Mouse (Mus musculus) CH12.LX (cell line): ENCODE data around the gene Armc6. TPM values are rescaled to one million over a fixed set of nuclear protein-coding genes. Genes with fewer than 3 reads are reported as not detected.

Experiments
- DNase-seq: peaks from one replicate; pipeline ENCODE4 v3.0.0-alpha.2; 2013; ENCODE audit errors: extremely low read depth
- H3K27ac ChIP-seq: 2 replicates; pipeline ENCODE4 v1.5.1; 2012; ENCODE audit warnings: low read depth, mild to moderate bottlenecking, control low read depth, moderate library complexity; ENCODE audit not compliant: insufficient read depth
- H3K27me3 ChIP-seq: replicated peaks from 2 replicates; pipeline ENCODE3; 2012; ENCODE audit warnings: inconsistent platforms
- H3K36me3 ChIP-seq, 2 experiments: replicated peaks in 1 of 2; 2 replicates each; pipeline versions ENCODE3 to v1.6.1; 2012; ENCODE audit warnings: inconsistent platforms in 1 of 2, low read length in 1 of 2, mild to moderate bottlenecking in 1 of 2, mixed read lengths in 1 of 2, moderate library complexity in 1 of 2; ENCODE audit not compliant: control insufficient read depth in 1 of 2, insufficient read depth in 1 of 2
- H3K4me1 ChIP-seq, 2 experiments: 2 replicates each; pipeline ENCODE4 v1.6.1; 2012; ENCODE audit warnings: inconsistent platforms in 1 of 2, moderate library complexity in 1 of 2; ENCODE audit not compliant: insufficient read depth in 2 of 2, control insufficient read depth in 1 of 2
- H3K4me2 ChIP-seq: 2 replicates; pipeline ENCODE4 v1.6.1; 2012; ENCODE audit warnings: low read depth, mild to moderate bottlenecking, control low read depth; ENCODE audit not compliant: poor library complexity, insufficient read depth, severe bottlenecking
- H3K4me3 ChIP-seq, 3 experiments: fragments of 150-350 bp in 1 of 3; sonication (generic) in 1 of 3; replicated peaks in 1 of 3; 2 replicates each; pipeline versions ENCODE3 to v1.5.1; 2011 to 2012; ENCODE audit warnings: low read depth in 2 of 3, low read length in 2 of 3, mild to moderate bottlenecking in 2 of 3, moderate library complexity in 2 of 3, control low read depth in 1 of 3, improper control_type of control experiment in 1 of 3, inconsistent platforms in 1 of 3, mixed read lengths in 1 of 3; ENCODE audit not compliant: poor library complexity in 1 of 3
- H3K79me2 ChIP-seq: replicated peaks from 2 replicates; pipeline ENCODE4 v1.6.1; 2012; ENCODE audit warnings: mild to moderate bottlenecking, moderate library complexity; ENCODE audit not compliant: control insufficient read depth, poor library complexity, insufficient read depth, severe bottlenecking; ENCODE audit errors: extremely low read depth
- H3K9ac ChIP-seq: 2 replicates; pipeline ENCODE4 v1.6.1; 2012; ENCODE audit warnings: low read depth, mild to moderate bottlenecking, control low read depth, moderate library complexity; ENCODE audit not compliant: insufficient read depth
- H3K9me3 ChIP-seq: replicated peaks from 2 replicates; pipeline ENCODE3; 2012; ENCODE audit warnings: low read length, inconsistent platforms, mixed read lengths
- CHD2 ChIP-seq: IDR thresholded peaks from 2 replicates; pipeline ENCODE4 v1.6.1; 2011; ENCODE audit warnings: low read length, improper control_type of control experiment
- CTCF ChIP-seq, 2 experiments: IDR thresholded peaks in 1 of 2; conservative IDR thresholded peaks in 1 of 2; 2 replicates each; pipeline ENCODE4 v1.5.1; 2011 to 2012; ENCODE audit warnings: low read depth in 2 of 2, low read length in 2 of 2, improper control_type of control experiment in 1 of 2, inconsistent platforms in 1 of 2, mild to moderate bottlenecking in 1 of 2, moderate library complexity in 1 of 2
- EP300 ChIP-seq: IDR thresholded peaks from 2 replicates; pipeline ENCODE4 v1.6.1; 2011; ENCODE audit warnings: low read length, improper control_type of control experiment
- ETS1 ChIP-seq: conservative IDR thresholded peaks from 2 replicates; pipeline ENCODE4 v1.6.1; 2012; ENCODE audit warnings: low read depth, mild to moderate bottlenecking, inconsistent platforms, low read length, improper control_type of control experiment, moderate library complexity
- GABPA ChIP-seq: IDR thresholded peaks from 2 replicates; pipeline ENCODE4 v1.6.1; 2012; ENCODE audit warnings: low read depth, low read length, improper control_type of control experiment, inconsistent platforms; ENCODE audit not compliant: insufficient replicate concordance
- IRF4 ChIP-seq: IDR thresholded peaks from 2 replicates; pipeline ENCODE4 v1.6.1; 2014; ENCODE audit warnings: low read depth, mild to moderate bottlenecking, inconsistent platforms, low read length, improper control_type of control experiment
- MAZ ChIP-seq: IDR thresholded peaks from 2 replicates; pipeline ENCODE4 v1.6.1; 2012; ENCODE audit warnings: low read depth, mild to moderate bottlenecking, inconsistent platforms, low read length, improper control_type of control experiment, moderate library complexity
- MEF2A ChIP-seq: IDR thresholded peaks from 2 replicates; pipeline ENCODE4 v1.6.1; 2014; ENCODE audit warnings: low read depth, mild to moderate bottlenecking, inconsistent platforms, low read length, improper control_type of control experiment, borderline replicate concordance
- NELFE ChIP-seq: IDR thresholded peaks from 2 replicates; pipeline ENCODE4 v1.6.1; 2011; ENCODE audit warnings: low read depth, low read length, improper control_type of control experiment
- POLR2AphosphoS2 ChIP-seq: IDR thresholded peaks from 2 replicates; pipeline ENCODE4 v1.6.1; 2011; ENCODE audit warnings: low read depth, low read length, improper control_type of control experiment
- RAD21 ChIP-seq: IDR thresholded peaks from 2 replicates; pipeline ENCODE4 v1.6.1; 2011; ENCODE audit warnings: low read depth, mild to moderate bottlenecking, low read length, improper control_type of control experiment, moderate library complexity
- RCOR1 ChIP-seq: conservative IDR thresholded peaks from 2 replicates; pipeline ENCODE4 v1.6.1; 2012; ENCODE audit warnings: low read depth, mild to moderate bottlenecking, inconsistent platforms, low read length, improper control_type of control experiment
- SIN3A ChIP-seq: IDR thresholded peaks from 2 replicates; pipeline ENCODE4 v1.6.1; 2012; ENCODE audit warnings: low read length, improper control_type of control experiment, inconsistent platforms
- SMC3 ChIP-seq: IDR thresholded peaks from 2 replicates; pipeline ENCODE4 v1.6.1; 2011; ENCODE audit warnings: low read depth, low read length, improper control_type of control experiment
- UBTF ChIP-seq: IDR thresholded peaks from 2 replicates; pipeline ENCODE4 v1.6.1; 2012; ENCODE audit warnings: low read depth, mild to moderate bottlenecking, inconsistent platforms, low read length, improper control_type of control experiment, moderate library complexity
- USF1 ChIP-seq: IDR thresholded peaks from 2 replicates; pipeline ENCODE4 v1.6.1; 2014; ENCODE audit warnings: low read depth, mild to moderate bottlenecking, inconsistent platforms, low read length, improper control_type of control experiment
- ZNF384 ChIP-seq: IDR thresholded peaks from 2 replicates; pipeline ENCODE4 v1.6.1; 2012; ENCODE audit warnings: low read depth, low read length, improper control_type of control experiment, inconsistent platforms
- dilution Hi-C: fragments of 300-500 bp; cut with MboI; formaldehyde crosslinking; loops from 2 replicates; pipeline ENCODE4 v1.14.3; 2020; ENCODE audit warnings: low sequenced_read_pairs; ENCODE audit not compliant: extremely low pct_unique_long_range_greater_than_20kb, extremely low pct_ligation_motif_present
- in situ Hi-C: fragments of 300-500 bp; cut with MboI; formaldehyde crosslinking; loops from 3 replicates; pipeline ENCODE4 v1.14.3; 2019; ENCODE audit warnings: low sequenced_read_pairs, low pct_ligation_motif_present, low pct_unique_long_range_greater_than_20kb, mixed read lengths
- polyA plus RNA-seq: library from polyadenylated mRNA; unstranded; fragments of >175 nt; gene quantifications from 2 replicates; pipeline ENCODE4 v1.2.1, GENCODE M21; 2012; ENCODE audit warnings: low read depth; ENCODE audit not compliant: insufficient read length
- total RNA-seq, 2 experiments: library from RNA; depleted of rRNA; stranded (reverse); fragments of 300-350 nt in 1 of 2; fragments of >200 nt in 1 of 2; gene quantifications; 2 replicates each; pipeline ENCODE4 v1.2.3; 2012 to 2014

Gene Armc6
- total and polyA plus RNA-seq, 3 experiments: 20.0 to 31.1 (median 23.7) TPM

- no peaks in the 10 kb centered on the region for H3K9me3 ChIP-seq
- no peak overlapping the region for H3K4me3 ChIP-seq
- no peak overlapping the region for H3K9ac ChIP-seq
- peaks cover 5 to 18% of the 10 kb centered on the region in 2 experiments for H3K4me1 ChIP-seq
- peaks cover 4% of the 10 kb centered on the region for H3K79me2 ChIP-seq
- H3K27ac ChIP-seq: no peak overlapping the region
- dilution Hi-C loops: no loop called here
- H3K36me3 ChIP-seq: peaks cover 69 to 89% of the 10 kb centered on the region in 2 experiments
- no peak overlapping the region for H3K4me2 ChIP-seq
- TF ChIP-seq USF1 (no peak), POLR2AphosphoS2 (no peak), GABPA (no peak), RAD21 (peak; percentile 45), EP300 (no peak), CTCF (conservative IDR thresholded peaks at IDR 0.05 in 1 of 2, IDR thresholded peaks at IDR 0.05 in 1 of 2; ENCODE audit: low read depth in 2 of 2, low read length in 2 of 2) (peak in 1 of 2 experiments; percentile 51; a peak in 2 of 4 replicates), NELFE (no peak), MEF2A (no peak), SMC3 (peak; percentile 40), RCOR1 (no peak)
- in situ Hi-C loops: no loop called here
- H3K27me3 ChIP-seq: no peaks in the 10 kb centered on the region
- DNase-seq: no peak
Observed at GRCm38 (mm10) chr8:70240642-70241041, 6.4 kb upstream of the Armc6 start.

GRCm38 (mm10) chr8:70237842-70238241, 3.6 kb upstream of the Armc6 start:
- dilution Hi-C loops: no loop called here
- H3K79me2 ChIP-seq: peaks cover 6% of the 10 kb centered on the region
- no peak overlapping the region; the same call in 1 of the 2 replicates for H3K9ac ChIP-seq
- no peak overlapping the region for H3K27ac ChIP-seq
- H3K36me3 ChIP-seq: peaks cover 53 to 64% of the 10 kb centered on the region in 2 experiments
- H3K4me1 ChIP-seq: peaks cover 3 to 23% of the 10 kb centered on the region in 2 experiments
- DNase-seq: no peak
- TF ChIP-seq CHD2: no peak
- no peak for TF ChIP-seq MAZ
- TF ChIP-seq ETS1: no peak
- TF ChIP-seq MEF2A: no peak
- TF ChIP-seq, all 38 proteins: peak for 0
- H3K9me3 ChIP-seq: no peaks in the 10 kb centered on the region
- no peaks in the 10 kb centered on the region for H3K27me3 ChIP-seq
- in situ Hi-C loops: no loop called here
- H3K4me2 ChIP-seq: no peak overlapping the region
- no peak overlapping the region for H3K4me3 ChIP-seq

GRCm38 (mm10) chr8:70234781-70235128, 489 bp upstream of the Armc6 start:
- Histone ChIP-seq H3K4me1 (peaks cover 3 to 32% of the 10 kb centered on the region in 2 experiments), H3K79me2 (peaks cover 6% of the 10 kb centered on the region), H3K4me3 (peak overlapping the region; percentile 72 to 89 (median 84)), H3K9me3 (no peaks in the 10 kb centered on the region), H3K36me3 (peaks cover 31 to 54% of the 10 kb centered on the region in 2 experiments), H3K4me2 (peak overlapping the region; percentile 59), H3K27me3 (no peaks in the 10 kb centered on the region), H3K9ac (peak overlapping the region; percentile 97), H3K27ac (peak overlapping the region; percentile 78)
- in situ Hi-C loops: no loop called here
- dilution Hi-C loops: no loop called here
- no peak for TF ChIP-seq IRF4
- TF ChIP-seq ZNF384: peak; percentile 43; the same call in 1 of the 2 replicates
- TF ChIP-seq UBTF: peak; percentile 1; the same call in 1 of the 2 replicates
- peak; percentile 74 for TF ChIP-seq SIN3A
- no peak for DNase-seq
